Mouse (Mus musculus): ENCODE results near the gene Fras1. TPM values are rescaled to one million over a fixed set of nuclear protein-coding genes. Genes with fewer than 3 reads are reported as not detected.

The Fras1 gene
- total RNA-seq, 2 experiments from 2014 or later, result 6.5 to 6.8 TPM

DNA sequence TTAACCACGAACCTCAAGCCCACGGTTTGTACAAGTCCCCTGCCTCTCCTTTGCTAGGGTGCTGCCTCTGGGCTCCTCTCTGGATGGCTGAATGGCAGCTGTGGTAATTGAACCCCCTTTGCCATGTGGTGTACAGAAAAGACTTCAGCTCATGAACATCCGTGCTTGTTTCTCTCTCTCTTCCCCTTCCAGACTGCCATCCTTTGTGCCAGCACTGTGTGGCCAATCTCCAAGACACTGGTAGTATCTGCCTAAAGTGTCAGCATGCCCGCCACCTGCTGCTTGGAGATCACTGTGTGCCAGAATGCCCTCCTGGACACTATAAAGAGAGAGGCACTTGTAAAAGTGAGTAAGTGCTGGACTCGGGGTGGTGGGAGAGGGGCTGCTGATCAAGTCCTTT lies 262.1 kb downstream of the Fras1 start:
- intact Hi-C loops (cut with DNase I), result no loop called here
- DNase-seq, result peak; percentile 9 to 12

DNA sequence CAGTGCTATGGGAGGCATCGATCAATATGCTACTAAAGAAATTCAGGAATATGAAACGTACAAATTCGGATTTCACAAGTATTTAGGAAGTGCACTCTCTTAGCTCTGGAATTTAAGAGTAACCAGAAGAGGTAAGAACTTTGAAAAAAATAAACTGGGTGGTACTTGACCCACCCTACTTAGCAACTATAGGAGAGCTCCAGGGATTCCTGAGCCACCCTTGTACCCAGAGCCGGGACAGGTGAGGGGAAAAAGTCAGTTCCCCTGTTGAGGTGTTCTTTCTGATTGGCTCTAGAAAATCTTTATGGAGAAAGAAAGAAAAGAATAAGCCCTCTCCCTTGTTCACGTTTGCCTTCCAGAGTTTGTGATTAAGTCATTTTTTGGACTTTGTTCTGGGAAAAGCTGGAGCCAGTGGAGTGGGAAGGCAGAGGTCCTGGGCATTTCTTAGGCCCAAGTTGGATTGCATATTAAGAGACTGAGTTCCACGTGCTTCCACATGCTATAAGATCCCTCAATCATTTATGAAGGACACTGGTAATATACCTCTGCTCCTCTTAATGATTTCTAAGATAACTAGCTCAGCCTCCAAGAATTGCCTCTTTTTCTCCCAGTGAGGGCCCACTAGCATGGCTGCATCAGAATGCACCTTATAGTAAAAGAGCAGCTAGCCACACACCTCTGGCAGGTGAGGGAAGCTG lies 265.6 kb downstream of the Fras1 start:
- DNase-seq, result no peak
- intact Hi-C loops (cut with DNase I), result no loop called here

DNA sequence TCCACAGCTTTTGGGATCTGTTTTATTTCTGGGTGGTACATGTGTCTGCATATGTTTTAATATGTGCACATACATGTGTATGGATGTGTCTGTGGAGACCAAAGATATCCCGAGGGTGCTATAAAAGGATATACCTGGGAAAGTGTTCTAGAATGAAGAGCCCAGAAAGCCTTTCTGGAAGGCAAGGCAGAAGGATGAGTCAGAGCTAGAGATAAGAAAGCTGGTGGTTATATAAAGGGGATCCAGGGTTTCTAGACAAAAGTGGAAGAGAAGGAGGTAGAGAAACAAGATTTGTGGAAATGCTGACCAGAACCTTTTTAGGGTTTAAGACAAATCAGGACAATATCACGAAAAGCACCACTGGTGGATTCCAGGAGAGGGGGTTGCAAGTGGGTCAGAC lies 267.5 kb downstream of the Fras1 start:
- no peak for DNase-seq
- intact Hi-C loops (cut with DNase I), result no loop called here

DNA sequence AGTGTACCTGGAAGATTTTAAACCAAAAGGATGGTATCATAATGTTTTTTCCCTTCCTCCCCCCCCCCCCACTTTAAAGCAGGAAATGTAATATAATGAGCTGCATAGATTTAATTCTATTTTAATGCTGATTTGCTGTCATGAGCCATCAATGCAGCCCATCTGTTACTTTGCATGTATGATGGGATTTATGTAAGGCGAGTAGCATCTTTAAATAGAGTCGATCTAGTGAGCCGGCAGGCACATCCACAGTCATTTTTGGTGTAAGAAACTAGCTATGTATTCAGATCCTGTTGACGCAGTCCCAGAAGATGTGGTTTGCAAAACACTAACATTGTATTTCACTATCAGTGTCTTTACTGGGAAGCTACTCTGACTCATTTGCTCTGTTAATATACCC lies 301.9 kb downstream of the Fras1 start:
- DNase-seq, result no peak
- intact Hi-C loops (cut with DNase I), result loop anchor here (2.0 to 10.0 kb wide), 2 partner anchors 301 to 341 kb away; partner anchors contain the start of gene Fras1

DNA sequence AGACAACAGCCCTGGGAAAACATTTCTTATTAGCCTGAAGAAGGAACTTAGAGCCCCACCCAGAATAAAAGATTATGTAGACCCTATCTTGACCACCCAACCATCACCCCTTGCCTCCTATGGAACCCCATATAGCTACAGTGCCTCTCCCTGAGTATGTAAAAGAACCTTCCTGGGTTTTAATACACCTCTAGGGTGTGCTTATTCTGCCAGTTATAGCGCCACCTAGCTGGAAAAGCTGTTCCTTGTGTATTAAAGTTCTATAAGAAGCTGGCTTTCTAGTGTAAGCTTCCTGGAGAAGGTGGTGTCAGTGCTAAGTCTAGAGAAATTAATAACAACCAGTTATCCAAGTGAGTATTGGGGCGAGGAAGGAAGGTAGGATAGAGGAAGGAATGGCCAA lies 303.7 kb downstream of the Fras1 start:
- peak; percentile 55 to 65 for DNase-seq
- intact Hi-C loops (cut with DNase I), result loop anchor here (1.0 to 10.0 kb wide), 3 partner anchors 303 to 409 kb away; partner anchors contain the start of gene Fras1

DNA sequence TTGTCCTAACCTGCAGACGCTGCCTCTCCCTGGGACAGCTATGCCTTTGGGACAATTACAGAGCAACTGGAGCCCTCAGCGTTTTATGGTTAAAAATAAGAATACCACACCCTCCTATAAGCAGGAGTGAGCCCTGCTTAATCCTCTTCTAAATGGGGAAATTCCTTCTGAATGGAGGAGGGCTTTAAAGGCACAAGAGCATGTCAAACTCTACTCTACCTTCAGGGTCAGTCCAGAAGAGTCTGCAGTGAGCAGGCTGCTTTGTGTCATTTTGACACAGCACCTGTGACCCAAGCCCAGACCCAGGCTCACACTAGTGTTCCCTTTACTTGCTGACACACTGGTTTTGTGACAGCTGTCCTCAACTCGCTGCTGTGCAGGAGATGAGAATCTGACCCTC lies 307.3 kb downstream of the Fras1 start:
- intact Hi-C loops (cut with DNase I), result no loop called here
- no peak for DNase-seq

DNA sequence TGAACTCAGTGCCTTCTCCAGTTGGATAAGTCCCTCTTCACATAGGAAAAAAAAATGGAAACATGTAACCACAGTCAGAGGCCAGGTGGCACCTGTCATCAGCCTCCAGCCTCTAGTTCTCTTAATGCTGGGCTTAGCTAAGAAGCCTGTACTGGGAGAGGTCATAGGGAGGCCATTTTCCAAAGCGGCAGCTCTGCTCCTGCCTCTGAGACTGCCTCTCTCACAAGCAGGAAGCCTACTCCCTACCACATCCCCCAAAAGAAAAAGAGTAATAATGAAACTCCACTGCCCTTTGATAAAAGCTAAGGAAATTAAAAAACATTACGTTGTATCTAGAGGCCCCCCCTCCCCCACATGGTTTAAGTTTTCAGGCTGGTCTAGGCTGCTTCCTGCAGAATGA lies 309.0 kb downstream of the Fras1 start:
- DNase-seq, result no peak
- intact Hi-C loops (cut with DNase I), result no loop called here

DNA sequence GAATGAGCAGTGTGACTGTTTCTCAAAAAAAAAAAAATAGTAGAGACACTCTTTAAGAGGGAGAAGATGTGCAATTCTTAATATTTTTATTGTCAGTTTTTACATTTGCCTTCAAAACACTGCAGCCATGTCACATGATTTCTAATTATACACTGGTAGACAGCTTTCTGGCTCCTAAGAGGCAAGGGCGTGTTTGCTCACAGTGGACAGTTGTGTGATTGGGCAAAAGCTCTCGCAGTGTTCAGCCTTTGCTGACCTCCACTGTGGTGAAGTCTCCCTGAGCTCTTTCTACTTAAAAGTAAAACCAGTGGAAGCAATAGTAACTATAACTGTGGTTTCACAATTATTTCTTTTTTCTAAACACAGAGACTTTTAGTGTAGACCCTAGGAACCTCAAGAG lies 315.1 kb downstream of the Fras1 start:
- peak; percentile 21 to 26 for DNase-seq
- intact Hi-C loops (cut with DNase I), result no loop called here

DNA sequence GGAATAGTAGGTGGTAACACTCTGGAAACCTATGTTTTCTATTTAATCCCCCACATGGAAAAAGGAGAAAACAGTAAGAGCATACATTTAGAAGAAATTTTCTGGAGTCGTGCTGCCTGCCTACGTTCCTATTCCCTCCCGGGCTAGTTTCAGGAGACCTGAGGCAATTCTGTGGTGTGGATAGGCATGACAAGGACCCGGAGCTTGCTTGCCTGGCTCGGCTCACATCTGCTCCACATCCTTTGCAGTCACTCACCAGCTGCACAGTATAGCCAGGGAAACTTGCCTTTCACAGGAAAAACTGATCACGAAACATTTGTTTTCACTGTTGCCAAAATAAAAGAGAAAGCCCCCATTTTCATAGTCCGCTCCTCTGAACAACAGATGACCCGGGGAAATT lies 325.2 kb downstream of the Fras1 start:
- peak in 1 of 2 experiments; percentile 4 for DNase-seq
- intact Hi-C loops (cut with DNase I), result no loop called here

DNA sequence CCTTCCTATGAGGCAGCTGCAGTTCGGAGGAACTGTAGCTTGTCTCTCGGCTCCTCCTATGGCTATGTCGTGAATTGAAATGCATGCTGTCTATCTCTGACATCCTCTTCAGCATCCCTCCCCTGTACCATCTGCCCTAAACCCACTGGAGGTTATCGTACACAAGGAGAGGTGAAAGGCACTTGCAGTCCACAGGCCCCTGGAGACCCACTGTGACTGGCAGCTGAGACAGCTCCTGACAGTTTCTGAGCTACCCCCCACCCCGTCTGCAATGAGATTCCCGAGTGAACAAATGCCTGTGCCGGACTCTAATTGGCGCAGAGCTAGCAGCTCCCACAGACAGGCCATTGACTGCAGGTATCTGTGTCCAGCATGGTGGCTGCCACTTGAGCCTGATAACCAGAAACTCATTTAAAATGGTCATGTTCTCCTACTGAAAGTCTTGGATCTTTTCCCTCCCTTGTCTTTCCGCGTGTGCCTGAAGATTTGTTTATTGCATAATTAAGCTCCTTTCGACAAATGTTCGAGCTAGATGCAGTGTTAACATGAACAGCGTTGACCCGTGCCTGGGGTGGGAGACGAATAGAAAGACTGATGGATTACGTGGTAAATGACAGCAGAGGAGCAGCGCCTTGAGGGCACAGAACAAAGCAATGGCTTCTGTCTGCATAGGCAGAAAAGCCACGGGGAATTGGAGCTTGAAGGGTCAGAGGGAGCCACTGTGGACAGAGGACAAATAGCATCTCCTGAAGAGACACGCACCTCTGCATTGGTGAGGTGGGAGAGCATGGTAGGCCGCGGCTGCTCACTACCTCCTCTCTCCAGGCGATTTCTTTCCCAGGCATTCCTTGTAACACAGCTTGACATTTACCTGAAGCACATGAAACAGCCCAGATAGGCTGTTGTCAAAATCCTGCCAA lies 329.2 kb downstream of the Fras1 start:
- intact Hi-C loops (cut with DNase I), result no loop called here
- no peak for DNase-seq

DNA sequence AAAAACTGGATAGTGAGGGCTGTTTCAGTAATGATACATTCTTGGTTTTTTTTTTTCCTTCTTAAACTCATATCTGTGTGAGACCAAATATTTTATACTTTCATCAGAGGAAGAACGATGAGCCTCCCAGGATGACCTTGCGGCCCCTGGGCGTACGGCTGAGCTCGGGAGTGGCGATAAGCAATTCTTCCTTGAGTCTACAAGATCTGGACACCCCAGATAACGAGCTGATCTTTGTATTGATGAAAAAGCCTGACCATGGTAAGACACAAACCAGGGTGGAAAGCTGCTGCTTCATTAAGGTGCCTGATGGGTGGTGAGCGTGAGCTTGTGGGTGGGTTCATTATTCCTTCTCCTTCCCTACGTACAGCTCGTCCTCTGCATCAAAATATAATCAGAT lies 334.8 kb downstream of the Fras1 start:
- DNase-seq, result no peak
- intact Hi-C loops (cut with DNase I), result no loop called here

DNA sequence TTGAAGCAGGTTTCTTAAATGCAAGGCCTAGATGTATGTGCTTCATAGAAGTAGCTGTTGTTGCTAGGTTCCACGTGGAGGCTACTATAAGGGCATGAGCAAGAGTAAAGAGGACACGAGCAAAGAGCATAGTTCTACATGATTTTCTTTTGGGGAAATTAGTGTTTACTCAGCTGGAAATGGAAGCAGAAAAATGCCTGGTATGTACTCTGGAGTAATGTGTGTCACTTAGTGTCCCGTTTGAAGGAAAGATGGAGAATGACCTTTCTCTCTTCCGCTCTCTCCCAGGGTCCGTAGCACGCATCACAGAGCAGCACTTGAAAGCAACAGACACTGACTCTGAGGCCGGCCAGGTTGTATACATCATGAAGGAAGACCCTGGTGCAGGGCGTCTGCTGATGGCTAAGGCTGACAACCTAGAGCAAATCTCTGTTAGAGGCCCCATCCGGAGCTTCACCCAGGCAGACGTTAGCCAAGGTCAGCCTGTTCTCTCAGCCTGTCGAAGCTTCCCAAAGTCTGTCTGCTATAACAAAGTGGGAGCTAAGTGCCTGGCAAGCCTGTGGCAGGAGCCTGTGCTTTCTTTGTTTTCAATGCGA lies 338.4 kb downstream of the Fras1 start:
- DNase-seq, result no peak
- intact Hi-C loops (cut with DNase I), result no loop called here

DNA sequence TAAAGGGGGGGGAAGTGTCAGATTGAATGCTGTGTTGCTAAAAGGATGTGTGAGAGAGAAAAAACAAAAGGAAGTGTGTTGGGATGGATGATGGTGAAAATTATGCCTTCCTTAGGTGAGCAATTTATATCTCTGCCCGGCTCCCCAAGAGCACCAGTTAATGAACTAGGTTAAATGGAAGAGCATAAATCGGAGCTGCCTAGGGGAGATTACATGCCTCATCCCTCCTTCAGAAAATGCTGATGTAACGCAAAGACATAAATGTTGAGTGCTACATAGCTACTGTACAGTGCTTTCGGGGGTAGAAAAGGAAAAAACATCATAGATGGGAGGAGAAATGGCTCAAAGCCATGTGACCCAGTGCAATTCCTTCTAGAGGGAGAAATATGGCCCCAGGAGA lies 339.0 kb downstream of the Fras1 start:
- DNase-seq, result no peak
- intact Hi-C loops (cut with DNase I), result no loop called here

DNA sequence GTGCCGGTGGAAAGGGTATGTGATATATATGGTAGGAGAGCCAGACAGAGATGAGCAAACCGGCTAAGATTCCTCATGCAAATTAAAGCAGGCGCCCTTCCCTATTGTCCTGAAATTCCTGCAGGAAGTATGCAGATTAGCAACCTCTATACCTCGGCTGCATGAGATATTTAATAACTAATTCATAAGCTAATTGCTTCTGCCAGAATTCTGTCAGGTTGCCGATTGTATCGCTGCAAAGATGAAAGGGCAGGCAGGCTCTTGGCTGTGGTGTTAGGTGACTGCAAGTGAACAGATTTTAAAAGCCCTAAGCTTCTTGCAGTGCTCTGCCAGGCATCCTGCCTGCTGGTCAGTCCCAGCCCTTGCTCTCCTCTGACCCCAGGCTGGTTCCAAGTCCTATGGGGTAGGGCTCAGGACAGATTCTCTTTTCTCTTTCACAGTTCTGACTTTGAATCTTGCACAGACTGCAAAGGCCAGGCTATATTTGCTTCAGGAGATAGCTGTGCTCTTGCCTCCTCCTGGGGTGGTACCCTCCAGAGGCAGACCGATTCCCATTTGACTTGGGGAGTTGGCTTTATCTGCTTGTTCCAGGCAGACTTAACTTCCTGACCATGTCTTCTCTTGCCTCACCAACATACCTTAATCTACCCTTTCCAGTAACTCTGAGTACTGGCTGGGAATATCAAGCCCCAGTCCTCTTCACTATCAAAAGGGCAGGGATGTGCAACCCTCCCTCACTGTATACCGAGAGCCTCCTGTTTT lies 342.7 kb downstream of the Fras1 start:
- intact Hi-C loops (cut with DNase I), result no loop called here
- no peak for DNase-seq

DNA sequence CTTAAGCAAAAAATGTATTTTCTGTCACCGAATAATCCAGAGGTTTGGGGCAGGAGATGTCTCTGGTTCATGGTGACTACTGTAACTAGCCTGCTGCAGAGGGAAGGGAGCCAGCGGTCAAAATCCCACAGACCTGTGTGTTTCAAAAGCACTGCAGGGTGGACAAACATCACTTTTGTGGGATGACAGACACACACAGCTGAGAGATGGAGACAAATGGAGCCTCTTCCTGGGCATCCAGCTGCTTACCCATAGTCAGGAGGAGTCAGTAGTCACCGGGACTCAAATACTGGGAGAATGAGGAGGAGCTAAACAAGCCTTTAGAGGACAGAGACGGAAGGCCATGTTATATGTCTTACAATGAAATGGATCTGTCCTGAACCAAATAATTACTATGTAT lies 343.9 kb downstream of the Fras1 start:
- no peak for DNase-seq
- intact Hi-C loops (cut with DNase I), result no loop called here

DNA sequence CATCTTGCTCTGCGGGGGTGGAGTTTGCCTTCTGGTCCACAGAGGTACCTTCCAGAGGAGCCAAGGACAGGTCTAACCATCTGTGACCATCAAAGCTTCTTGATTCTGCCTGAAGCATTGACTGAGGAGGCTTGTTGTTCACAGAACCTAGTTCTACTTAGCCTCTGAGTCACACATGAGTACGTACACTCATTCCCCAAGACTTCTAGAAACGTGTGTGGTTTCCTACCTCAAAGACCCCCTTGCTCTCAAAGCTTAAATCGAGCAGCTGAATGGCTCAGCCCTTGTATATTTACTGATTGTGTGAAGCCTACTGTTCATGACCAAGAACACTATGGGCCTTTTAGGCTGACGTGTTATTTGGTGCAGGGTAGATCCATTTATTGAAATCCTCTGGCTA lies 344.8 kb downstream of the Fras1 start:
- DNase-seq, result no peak
- intact Hi-C loops (cut with DNase I), result no loop called here

DNA sequence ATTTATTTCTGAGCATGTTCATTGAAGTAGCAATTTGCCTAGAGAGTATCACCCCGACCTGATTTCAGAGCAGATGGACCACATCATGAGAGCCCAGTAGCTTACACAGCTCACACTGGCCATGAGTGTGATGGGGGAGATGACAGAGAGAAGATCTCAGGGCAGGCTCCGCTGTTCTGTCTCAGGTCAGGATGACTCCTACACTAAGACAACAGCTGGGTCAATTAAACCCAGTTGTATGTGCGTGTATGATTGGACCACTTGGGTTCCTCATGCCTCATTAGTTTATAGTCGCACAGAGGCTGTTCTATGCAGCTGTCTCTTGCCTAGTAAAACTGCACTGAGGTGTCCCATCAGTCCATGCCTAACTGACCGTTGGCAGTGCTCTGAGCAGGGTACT lies 345.5 kb downstream of the Fras1 start:
- no peak for DNase-seq
- intact Hi-C loops (cut with DNase I), result no loop called here

DNA sequence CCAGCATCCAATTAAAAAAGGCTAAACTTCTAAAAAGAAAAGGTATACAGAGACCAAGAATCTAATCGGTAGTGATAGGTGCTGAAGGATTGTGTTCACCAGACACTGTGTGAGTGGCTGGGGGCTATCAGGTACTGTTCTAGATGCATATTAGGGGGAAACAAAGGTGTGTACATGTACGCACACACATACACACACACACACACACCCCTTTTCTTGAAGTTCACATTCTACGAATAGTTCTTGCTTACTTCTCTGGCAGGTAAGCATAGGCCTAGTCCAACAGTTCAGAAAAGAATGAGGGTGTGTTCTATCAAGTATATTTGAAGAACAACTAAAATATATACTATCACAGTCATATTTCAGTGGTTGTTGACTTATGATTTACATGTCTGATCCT lies 348.9 kb downstream of the Fras1 start:
- DNase-seq, result no peak
- intact Hi-C loops (cut with DNase I), result no loop called here

DNA sequence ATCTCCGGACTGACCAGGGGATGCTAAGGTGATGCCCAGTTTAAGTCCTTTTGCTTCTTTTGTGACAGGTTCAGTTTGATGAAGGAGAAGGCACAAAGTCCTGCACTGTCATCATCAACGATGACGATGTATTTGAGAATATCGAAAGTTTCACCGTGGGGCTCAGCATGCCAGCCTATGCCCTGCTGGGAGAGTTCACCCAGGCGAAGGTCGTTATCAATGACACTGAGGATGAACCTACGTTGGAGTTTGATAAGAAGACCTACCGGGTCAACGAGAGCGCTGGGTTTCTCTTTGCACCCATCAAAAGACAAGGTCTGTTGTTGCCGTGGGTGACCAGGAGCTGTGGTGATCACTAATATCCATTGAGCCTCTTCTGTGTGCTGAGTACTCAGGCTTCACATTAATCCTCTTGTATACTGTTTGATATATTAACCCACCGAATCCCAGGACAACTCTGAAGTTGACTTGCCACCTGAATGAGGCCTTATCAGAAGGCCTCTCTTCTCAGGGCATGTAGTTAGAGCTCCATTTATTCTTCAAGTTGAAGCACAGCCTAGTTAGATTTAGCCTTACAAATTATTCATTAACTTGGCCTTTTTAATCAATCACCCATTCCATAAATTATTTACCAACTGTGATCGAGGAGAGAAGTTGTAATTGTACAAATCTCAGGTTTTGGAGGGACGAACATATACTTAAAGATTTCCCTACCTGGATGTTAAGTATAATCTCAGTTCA lies 365.6 kb downstream of the Fras1 start:
- no peak for DNase-seq
- intact Hi-C loops (cut with DNase I), result no loop called here

All from heart, postnatal 10 days (tissue).